ENCODE assay signal across 11 mouse cellular contexts in the genomic region with DNA sequence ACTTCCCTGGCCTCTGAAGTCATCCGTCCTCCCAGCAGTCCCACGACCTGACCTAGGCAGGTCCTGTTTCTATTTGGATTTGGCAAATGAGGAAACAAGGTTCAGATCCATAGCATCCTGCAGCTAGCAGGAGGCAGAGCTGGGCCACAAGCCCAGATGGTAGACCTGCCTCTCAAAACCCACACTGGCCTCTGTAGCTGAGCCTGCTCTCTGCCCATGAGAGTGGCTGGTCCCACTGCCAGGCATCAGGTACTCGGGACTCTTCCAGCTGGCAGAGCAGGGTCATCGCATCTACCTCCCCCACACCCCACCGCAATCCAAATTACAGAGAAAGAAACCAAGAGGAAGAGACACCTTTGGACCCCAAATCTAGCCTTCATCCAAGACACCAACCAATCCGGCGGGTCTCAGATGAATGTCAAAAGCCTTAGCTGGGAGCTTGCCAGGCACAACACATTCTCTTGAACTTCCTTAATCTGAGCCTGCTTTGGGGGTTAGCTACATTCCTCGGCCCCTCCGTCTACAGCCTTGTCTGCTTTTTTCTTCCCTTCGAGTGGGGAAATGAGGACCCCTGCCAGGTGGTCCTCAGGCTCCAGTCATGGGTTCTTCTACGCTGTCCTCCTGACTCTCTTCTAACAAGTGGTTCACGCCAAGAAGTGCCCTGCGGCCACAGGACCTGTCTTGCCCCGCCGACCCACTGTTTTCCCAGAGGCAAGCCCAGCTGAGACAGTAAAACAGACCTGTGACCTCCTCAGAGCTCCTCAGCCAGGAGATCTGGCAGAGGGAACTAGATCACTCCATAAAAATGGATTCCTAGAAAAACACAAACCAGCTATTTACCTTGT. TPM values are rescaled to one million over a fixed set of nuclear protein-coding genes. Genes with fewer than 3 reads are reported as not detected.
DNase-seq lines count a peak whose midpoint lies in the region; ATAC-seq lines count a peak whose summit lies in the region.
"Had no signal": no experiment of that assay in that cellular context is flagged by ENCODE, and none has a peak within 500 bp of the region (broad histone marks: within the 10 kb centered on the region; RNA-seq: fewer than 3 reads in every experiment).

No protein-coding gene starts in this region.

- H3K4me3 ChIP-seq in lung, embryonic 16.5 days (ENCODE audit: low read length), result no peak overlapping the region
- no peak overlapping the region for H3K4me3 ChIP-seq in forebrain, embryonic 14.5 days (ENCODE audit: low read depth, low read length)
- H3K4me3 ChIP-seq: heart, adult 2 months; liver, embryonic 15.5 days had no signal

- peaks cover 22% of the 10 kb centered on the region for H3K4me1 ChIP-seq in lung, embryonic 16.5 days (replicated peaks; ENCODE audit: control insufficient read depth, insufficient read depth, low read length)
- peaks cover 43% of the 10 kb centered on the region for H3K4me1 ChIP-seq in forebrain, embryonic 14.5 days (ENCODE audit: control insufficient read depth, insufficient read depth, low read length)

- no peak for ATAC-seq in lung, embryonic 16.5 days (ENCODE audit: low read depth)
- ATAC-seq in forebrain, embryonic 14.5 days, result no peak
- ATAC-seq in megakaryocyte, adult 5-6 weeks (ENCODE audit: poor library complexity, severe bottlenecking), result 0 out of 2 replicates have a peak, but pooled peaks have one; percentile 10

- H3K4me2 ChIP-seq in lung, embryonic 16.5 days (ENCODE audit: low read depth, low read length), result peak overlapping the region; percentile 18
- peak overlapping the region; percentile 49 for H3K4me2 ChIP-seq in forebrain, embryonic 14.5 days (ENCODE audit: low read length)
- H3K4me2 ChIP-seq: liver, embryonic 15.5 days had no signal

- DNase-seq in lung, adult 18-20 months, result no peak
- no peak for DNase-seq in forebrain, embryonic 14.5 days (ENCODE audit: low spot score)
- DNase-seq in left cerebral cortex, adult 18-20 months (ENCODE audit: low spot score in 2 of 2), result no peak
- DNase-seq in thymus, postnatal 14 days, result no peak
- DNase-seq in frontal cortex, postnatal 14 days (ENCODE audit: low spot score in 2 of 2), result no peak
- DNase-seq: kidney, postnatal 36 days had no signal

- no peaks in the 10 kb centered on the region for H3K36me3 ChIP-seq in lung, embryonic 16.5 days (ENCODE audit: control insufficient read depth, insufficient read depth, low read length)
- H3K36me3 ChIP-seq in forebrain, embryonic 14.5 days (ENCODE audit: control insufficient read depth, insufficient read depth, low read length), result no peaks in the 10 kb centered on the region
- H3K36me3 ChIP-seq: G1E; liver, embryonic 15.5 days had no signal

- WGBS in lung, embryonic 16.5 days, result 26% methylated on average over 14 of the region's 15 CpGs
- WGBS in forebrain, embryonic 14.5 days, result 25% methylated on average over 15 of the region's 15 CpGs

- peaks cover 10% of the 10 kb centered on the region; the same call in 1 of the 2 replicates for H3K27me3 ChIP-seq in lung, embryonic 16.5 days (ENCODE audit: control insufficient read depth, insufficient read depth, low read depth, low read length)
- H3K27me3 ChIP-seq in forebrain, embryonic 14.5 days (replicated peaks; ENCODE audit: control insufficient read depth, insufficient read depth, low read length), result peaks cover 9% of the 10 kb centered on the region; the same call in 1 of the 2 replicates

- H3K9me3 ChIP-seq in lung, embryonic 16.5 days (ENCODE audit: control insufficient read depth, low read length), result no peaks in the 10 kb centered on the region
- no peaks in the 10 kb centered on the region for H3K9me3 ChIP-seq in forebrain, embryonic 14.5 days (replicated peaks; ENCODE audit: control insufficient read depth, low read length)
- H3K9me3 ChIP-seq: G1E; liver, embryonic 15.5 days had no signal

- H3K9ac ChIP-seq in lung, embryonic 16.5 days (ENCODE audit: low read length), result 0 out of 2 replicates have a peak overlapping the region, but pooled peaks have one; percentile 26
- peak overlapping the region; percentile 32 for H3K9ac ChIP-seq in forebrain, embryonic 14.5 days (ENCODE audit: low read length)
- H3K9ac ChIP-seq: liver, embryonic 15.5 days had no signal

- H3K27ac ChIP-seq in lung, embryonic 16.5 days (ENCODE audit: low read length), result no peak overlapping the region
- H3K27ac ChIP-seq in forebrain, embryonic 14.5 days (ENCODE audit: low read depth, low read length), result peak overlapping the region; percentile 92
- H3K27ac ChIP-seq: heart, adult 2 months; liver, embryonic 15.5 days had no signal

RNA-seq across cellular contexts. Expression of a gene that starts 5.8 kb away (rescaled TPM):
- polyA plus RNA-seq in lung, embryonic 16.5 days (2015; fragmentation: Nextera tagmentation; extraction: Ambion mirVana), result 7.2 and 7.3 TPM in 2 replicates
- 17.1 and 17.4 TPM in 2 replicates for polyA plus RNA-seq in forebrain, embryonic 14.5 days (2014; fragmentation: Nextera tagmentation; extraction: Ambion mirVana)
- 40.7 and 46.5 TPM in 2 replicates for total RNA-seq in megakaryocyte, adult 5-6 weeks (2015)
- 75.9 and 85.2 TPM in 2 replicates for total RNA-seq in megakaryocyte, adult 5-6 weeks (2017)
- 100 to 1,000 TPM; 233 to 245 TPM for total RNA-seq in left cerebral cortex, adult 18-20 months (2021)

RNA-seq across cellular contexts. Expression of a gene that starts 51.2 kb away (rescaled TPM):
- 4.3 and 4.7 TPM in 2 replicates for polyA plus RNA-seq in lung, embryonic 16.5 days (2015; fragmentation: Nextera tagmentation; extraction: Ambion mirVana)
- 1.2 and 2.0 TPM in 2 replicates for polyA plus RNA-seq in forebrain, embryonic 14.5 days (2014; fragmentation: Nextera tagmentation; extraction: Ambion mirVana)
- total RNA-seq in megakaryocyte, adult 5-6 weeks (2015), result 159 TPM in 2 replicates
- 189 and 212 TPM in 2 replicates for total RNA-seq in megakaryocyte, adult 5-6 weeks (2017)
- total RNA-seq in left cerebral cortex, adult 18-20 months (2021), result 1 to 10 TPM; 2.4 to 2.6 TPM

Comparison
In these comparisons a context has a peak if more than half of its experiments do, and no peak if none do; other contexts are left out.
1. RNA of a gene that starts 51.2 kb away (total RNA-seq): 159 to 212 TPM in megakaryocyte, adult 5-6 weeks; 2.4 to 2.6 TPM in left cerebral cortex, adult 18-20 months; every median in the first group is over 10 times any median in the second.